Mouse (Mus musculus) liver, adult 2 months (tissue): ENCODE data around the gene Otud4. TPM values are rescaled to one million over a fixed set of nuclear protein-coding genes. Genes with fewer than 3 reads are reported as not detected.

Source experiments
- DNase-seq: peaks from one replicate; pipeline ENCODE4 v3.0.0-alpha.2; 2011; ENCODE audit warnings: low read depth, low spot score; ENCODE audit errors: extremely low read depth
- H3K27ac ChIP-seq: fragments of 200-500 bp; replicated peaks from 2 replicates; pipeline ENCODE4 v1.5.1; 2012; ENCODE audit warnings: low read depth, mild to moderate bottlenecking, control low read depth, inconsistent platforms, low read length; ENCODE audit not compliant: insufficient read depth
- H3K27me3 ChIP-seq: fragments of 200-500 bp; 2 replicates; pipeline ENCODE4 v1.6.1; 2012; ENCODE audit warnings: mild to moderate bottlenecking, moderate library complexity, low read length, inconsistent platforms; ENCODE audit not compliant: control insufficient read depth, insufficient read depth
- H3K36me3 ChIP-seq: fragments of 200-500 bp; 2 replicates; pipeline ENCODE4 v1.6.1; 2012; ENCODE audit warnings: low read length, inconsistent platforms; ENCODE audit not compliant: control insufficient read depth, insufficient read depth
- H3K4me1 ChIP-seq: fragments of 200-500 bp; 2 replicates; pipeline ENCODE4 v1.6.1; 2011; ENCODE audit warnings: low read length; ENCODE audit not compliant: control insufficient read depth, insufficient read depth
- H3K4me3 ChIP-seq: fragments of 200-500 bp; 2 replicates; pipeline ENCODE4 v1.5.1; 2011; ENCODE audit warnings: low read depth, mild to moderate bottlenecking, control low read depth, low read length, moderate library complexity; ENCODE audit not compliant: insufficient read depth
- H3K79me2 ChIP-seq: fragments of 200-500 bp; 2 replicates; pipeline ENCODE4 v1.6.1; 2012; ENCODE audit warnings: inconsistent platforms, mild to moderate bottlenecking, low read length, moderate library complexity; ENCODE audit not compliant: control insufficient read depth, insufficient read depth
- H3K9ac ChIP-seq: fragments of 200-500 bp; 2 replicates; pipeline ENCODE4 v1.6.1; 2012; ENCODE audit warnings: low read depth, mild to moderate bottlenecking, control low read depth, inconsistent platforms, low read length
- CTCF ChIP-seq: fragments of 200-500 bp; IDR thresholded peaks from 2 replicates; pipeline ENCODE4 v1.5.1; 2011; ENCODE audit warnings: low read depth, low read length, control low read depth
- POLR2A ChIP-seq: fragments of 200-500 bp; IDR thresholded peaks from 2 replicates; pipeline ENCODE4 v1.6.1; 2011; ENCODE audit warnings: low read length, control low read depth; ENCODE audit not compliant: insufficient read depth; ENCODE audit errors: extremely low read depth
- WGBS: fragments of 180-500 bp; shearing (Covaris S2); methylation state at CpG from one replicate; pipeline ENCODE4 v1.1.7; 2018; 5-methylcytosine and 5-hydroxymethylcytosine counted together
- polyA plus RNA-seq: library from polyadenylated mRNA; depleted of rRNA; stranded (reverse); fragments of >200 nt; gene quantifications from 2 replicates; pipeline ENCODE4 v1.2.3, GENCODE M21; 2012
- total RNA-seq: library from RNA; depleted of rRNA; stranded (reverse); fragments of >200 nt; gene quantifications from 2 replicates; pipeline ENCODE4 v1.2.3, GENCODE M21; 2014

The Otud4 gene
- total and polyA plus RNA-seq, 2 experiments: 9.4 to 19.2 TPM

- H3K27me3 ChIP-seq: no peaks in the 10 kb centered on the region
These were observed 29.1 kb upstream of the Otud4 start for GRCm38 (mm10) chr8:79610268-79610667.

GRCm38 (mm10) chr8:79612298-79612697, 27.1 kb upstream of the Otud4 start:
- no peak overlapping the region for H3K4me3 ChIP-seq
- no peak overlapping the region for H3K9ac ChIP-seq
- H3K27ac ChIP-seq: no peak overlapping the region
- no peaks in the 10 kb centered on the region for H3K36me3 ChIP-seq
- H3K4me1 ChIP-seq: peaks cover 4% of the 10 kb centered on the region
- no peaks in the 10 kb centered on the region for H3K79me2 ChIP-seq
- H3K27me3 ChIP-seq: no peaks in the 10 kb centered on the region
- no peak for TF ChIP-seq POLR2A
- TF ChIP-seq CTCF: no peak
- no peak for DNase-seq
- 92% methylated on average over 6 of the region's 6 CpGs for WGBS

More at GRCm38 (mm10) chr8:79610268-79610667, 29.1 kb upstream of the Otud4 start:
- TF ChIP-seq POLR2A: no peak
- TF ChIP-seq CTCF: no peak
- no peaks in the 10 kb centered on the region for H3K79me2 ChIP-seq
- no peaks in the 10 kb centered on the region for H3K4me1 ChIP-seq
- no peaks in the 10 kb centered on the region for H3K36me3 ChIP-seq
- no peak overlapping the region for H3K4me3 ChIP-seq
- H3K9ac ChIP-seq: no peak overlapping the region
- DNase-seq: no peak
- no peak overlapping the region for H3K27ac ChIP-seq

- H3K27me3 ChIP-seq: no peaks in the 10 kb centered on the region
- no peak for DNase-seq
- TF ChIP-seq CTCF (no peak), POLR2A (no peak)
- no peaks in the 10 kb centered on the region for H3K36me3 ChIP-seq
- H3K27ac ChIP-seq: no peak overlapping the region
- no peak overlapping the region for H3K4me3 ChIP-seq
- H3K79me2 ChIP-seq: no peaks in the 10 kb centered on the region
- 78% methylated on average over 5 of the region's 5 CpGs for WGBS
- no peak overlapping the region for H3K9ac ChIP-seq
- H3K4me1 ChIP-seq: peaks cover 4% of the 10 kb centered on the region
These were observed 26.5 kb upstream of the Otud4 start for GRCm38 (mm10) chr8:79612965-79613364.

- Histone ChIP-seq H3K27ac (peak overlapping the region; percentile 41), H3K27me3 (no peaks in the 10 kb centered on the region), H3K36me3 (no peaks in the 10 kb centered on the region), H3K4me3 (no peak overlapping the region), H3K4me1 (peaks cover 4% of the 10 kb centered on the region), H3K9ac (no peak overlapping the region), H3K79me2 (no peaks in the 10 kb centered on the region)
- 23% methylated on average over 6 of the region's 6 CpGs for WGBS
- peak; percentile 86 for DNase-seq
- no peak for TF ChIP-seq POLR2A
These were observed 23.6 kb upstream of the Otud4 start for GRCm38 (mm10) chr8:79615741-79616350.

- TF ChIP-seq POLR2A: no peak
- no peak overlapping the region for H3K27ac ChIP-seq
- 80% methylated on average over 5 of the region's 5 CpGs for WGBS
- no peak for DNase-seq
- no peaks in the 10 kb centered on the region for H3K36me3 ChIP-seq
- no peaks in the 10 kb centered on the region for H3K27me3 ChIP-seq
- no peak overlapping the region for H3K4me3 ChIP-seq
- no peaks in the 10 kb centered on the region for H3K79me2 ChIP-seq
- no peak overlapping the region for H3K9ac ChIP-seq
- H3K4me1 ChIP-seq: peaks cover 4% of the 10 kb centered on the region
These were observed 20.5 kb upstream of the Otud4 start for GRCm38 (mm10) chr8:79618906-79619305.

- no peaks in the 10 kb centered on the region for H3K79me2 ChIP-seq
- no peaks in the 10 kb centered on the region for H3K27me3 ChIP-seq
- H3K4me3 ChIP-seq: no peak overlapping the region
- no peak overlapping the region for H3K27ac ChIP-seq
- TF ChIP-seq CTCF: no peak
- TF ChIP-seq POLR2A: no peak
- peaks cover 4% of the 10 kb centered on the region for H3K4me1 ChIP-seq
- H3K9ac ChIP-seq: no peak overlapping the region
- H3K36me3 ChIP-seq: no peaks in the 10 kb centered on the region
- 81% methylated on average over 2 of the region's 2 CpGs for WGBS
- no peak for DNase-seq
These were observed 20.1 kb upstream of the Otud4 start for GRCm38 (mm10) chr8:79619353-79619752.
